Mouse (Mus musculus): Measurements from ENCODE around the gene Tnrc18.

Gene Tnrc18

DNA sequence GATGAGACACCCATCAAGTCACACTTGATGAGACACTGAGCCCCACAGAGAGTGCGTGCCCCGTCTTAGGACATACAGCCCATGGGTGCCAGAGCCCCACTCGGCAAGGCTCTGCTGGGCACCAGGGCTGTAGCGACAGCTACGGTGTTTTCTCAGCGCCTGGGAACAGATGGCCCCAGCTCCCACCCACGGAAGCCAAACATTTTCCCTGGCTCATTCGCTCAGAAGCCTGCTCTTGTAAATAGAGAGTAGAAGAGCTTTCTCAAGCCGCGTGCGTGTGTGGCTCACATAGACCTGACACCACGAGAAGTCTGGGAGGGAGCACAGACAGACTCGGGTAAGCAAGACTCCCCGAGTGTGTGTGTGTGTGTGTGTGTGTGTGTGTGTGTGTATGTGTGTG lies 125.2 kb downstream of the Tnrc18 start, which contains the start of gene Slc29a4:
TSS of gene Slc29a4 (plus strand) at position 265 of the 400 bp plus-strand sequence.
- no peak for DNase-seq (ENCODE audit: low spot score)

DNA sequence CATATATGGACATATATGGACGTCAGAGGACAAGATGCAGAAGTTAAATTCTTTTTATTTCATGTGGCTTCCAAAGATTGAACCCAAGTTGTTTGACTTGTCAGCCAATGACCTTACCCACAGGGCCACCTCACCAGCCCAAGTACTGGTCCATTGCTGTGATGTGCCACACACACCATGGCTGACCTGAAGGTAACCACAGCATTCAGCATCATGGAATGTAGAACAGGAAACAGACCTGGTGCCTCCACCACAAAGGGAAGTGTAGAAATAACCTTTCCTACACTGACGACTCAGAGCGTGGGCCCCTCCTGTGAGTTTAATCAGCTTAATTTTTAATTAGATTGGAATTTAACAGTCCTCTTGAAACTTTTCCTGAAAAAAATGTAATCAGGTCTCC lies 127.1 kb downstream of the Tnrc18 start:
- DNase-seq (ENCODE audit: low spot score), result no peak

DNA sequence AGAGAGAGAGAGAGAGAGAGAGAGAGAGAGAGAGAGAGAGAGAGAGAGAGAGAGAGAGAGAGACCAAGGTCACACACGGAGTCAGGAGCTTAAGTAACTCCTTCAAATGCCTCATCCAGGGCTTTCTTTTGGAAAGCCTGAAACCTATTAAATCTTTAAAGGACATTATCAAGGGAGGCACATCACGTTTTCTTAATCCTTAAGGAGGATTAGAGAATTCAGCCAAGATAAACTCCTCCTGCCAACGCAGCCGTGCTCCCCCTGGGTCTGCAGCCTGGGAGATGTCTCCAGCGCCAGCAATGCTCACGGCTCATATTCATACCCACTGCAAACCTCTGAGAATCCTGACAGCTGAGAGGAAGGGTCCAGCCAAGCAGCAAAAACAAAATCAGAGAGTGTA lies 128.6 kb downstream of the Tnrc18 start:
- DNase-seq (ENCODE audit: low spot score), result no peak

DNA sequence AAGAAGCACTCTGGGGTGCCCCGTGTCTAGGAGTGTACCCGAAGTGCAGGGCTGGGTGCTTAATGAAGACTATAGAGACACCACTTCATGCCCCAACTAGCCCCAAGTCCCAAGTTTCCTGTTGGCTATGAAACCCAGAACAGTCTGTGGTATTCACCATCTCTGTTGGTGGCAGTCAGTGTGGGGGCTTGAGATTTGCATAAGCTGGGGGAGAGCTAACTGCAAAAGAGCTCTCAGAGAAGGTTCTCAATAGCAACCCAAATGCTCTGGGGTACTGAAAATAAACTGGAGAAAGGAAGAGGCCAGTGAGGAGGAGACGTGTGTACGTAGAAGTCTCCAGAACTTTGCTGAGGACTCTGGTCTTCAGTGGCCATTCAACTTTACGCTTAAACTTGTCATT lies 134.9 kb downstream of the Tnrc18 start:
- DNase-seq (ENCODE audit: low spot score), result no peak

DNA sequence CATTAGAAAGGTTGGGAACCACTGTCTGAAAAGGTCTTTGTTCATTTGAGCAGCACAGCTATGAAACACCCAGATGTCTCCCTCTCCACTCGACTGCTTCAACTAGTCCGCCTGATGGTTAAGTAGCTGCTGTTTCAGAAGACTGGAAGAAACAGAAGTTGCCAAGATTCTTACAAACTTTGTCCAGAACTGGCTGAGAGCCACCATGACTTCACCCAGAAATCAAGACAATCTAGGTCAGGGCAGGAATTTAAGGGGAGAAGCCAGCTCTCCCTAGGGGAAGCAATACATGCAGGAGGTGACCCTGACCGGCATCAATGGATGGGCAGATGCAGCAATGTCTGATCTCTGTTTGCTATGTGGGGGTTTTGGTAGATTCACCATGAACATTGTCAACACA lies 135.6 kb downstream of the Tnrc18 start:
- DNase-seq (ENCODE audit: low spot score), result no peak

DNA sequence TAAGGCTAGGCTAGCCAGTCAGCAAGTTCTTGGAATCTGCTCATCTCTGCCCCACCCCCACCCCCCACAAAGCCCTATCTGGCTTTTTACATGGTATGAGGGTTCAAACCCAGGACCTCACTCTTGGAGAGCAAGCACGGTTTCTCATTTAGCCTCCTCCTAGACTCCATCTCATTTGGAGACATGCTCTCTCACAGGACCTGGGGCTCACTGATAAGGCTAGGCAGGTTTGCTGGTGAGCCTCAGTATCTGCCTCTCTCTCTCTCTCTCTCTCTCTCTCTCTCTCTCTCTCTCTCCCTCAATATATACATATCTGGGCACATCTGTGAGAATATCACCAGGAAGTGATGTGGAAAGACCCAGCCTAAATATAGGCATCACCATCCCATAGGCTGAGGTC lies 138.4 kb downstream of the Tnrc18 start:
- DNase-seq (ENCODE audit: low spot score), result no peak

DNA sequence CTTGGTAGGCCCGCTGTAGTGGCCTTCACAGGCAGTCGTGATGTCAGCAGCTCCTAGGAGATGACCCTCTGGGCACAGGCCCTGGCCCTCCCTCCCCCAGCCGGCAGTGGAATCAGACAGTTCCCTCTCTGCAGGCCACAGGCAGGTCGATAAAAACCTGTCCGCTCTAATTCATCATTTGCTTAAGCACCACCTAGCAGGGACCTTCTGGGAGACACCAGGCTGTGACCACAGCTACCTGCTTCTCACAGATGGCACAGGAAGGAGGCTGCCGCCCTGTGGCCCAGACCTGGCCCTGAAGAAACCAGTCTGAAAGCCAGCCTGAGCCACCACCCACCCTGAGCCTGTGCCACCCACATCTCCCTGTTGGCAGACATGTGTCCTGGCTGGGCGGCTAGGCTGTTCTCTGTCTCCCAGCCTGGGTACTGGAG lies 139.3 kb downstream of the Tnrc18 start:
- DNase-seq (ENCODE audit: low spot score), result peak; percentile 55

Measured in ovary, postnatal 36 days (tissue).